Mouse (Mus musculus) urinary bladder, postnatal 25 days (tissue): ENCODE results near the gene Steap2.
A peak's percentile ranks its signal among the peaks of the same experiment; 100 is the strongest.

ENCODE experiments used
- DNase-seq: peaks from one replicate; pipeline ENCODE4 v3.0.0; 2022; ENCODE audit warnings: low spot score

Gene Steap2

DNA sequence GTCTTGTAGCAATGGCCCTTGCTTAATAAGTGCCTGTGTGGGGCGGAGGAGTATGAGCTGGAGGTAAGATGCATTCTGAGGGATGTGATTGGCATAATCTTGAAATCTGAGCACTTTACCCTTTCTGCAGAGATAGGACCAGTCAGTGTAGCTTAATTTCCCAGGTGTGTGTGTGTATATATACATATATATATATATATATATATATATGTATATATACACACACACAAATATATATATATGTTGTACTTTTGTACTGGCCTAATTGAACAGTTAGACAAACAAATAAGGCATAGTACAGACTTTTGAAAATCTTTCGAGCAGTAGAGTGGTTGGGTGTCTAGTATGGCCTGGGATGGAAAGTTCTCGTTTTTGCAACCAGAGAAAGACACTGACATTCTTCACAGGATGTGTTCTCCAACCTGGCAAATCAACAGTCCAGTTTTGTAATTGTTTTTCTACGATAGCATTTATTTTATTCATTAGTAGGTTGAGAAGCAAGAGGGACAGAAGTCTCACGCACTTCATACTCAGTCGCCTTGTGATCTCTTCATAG lies 29.9 kb downstream of the Steap2 start:
- no peak for DNase-seq

DNA sequence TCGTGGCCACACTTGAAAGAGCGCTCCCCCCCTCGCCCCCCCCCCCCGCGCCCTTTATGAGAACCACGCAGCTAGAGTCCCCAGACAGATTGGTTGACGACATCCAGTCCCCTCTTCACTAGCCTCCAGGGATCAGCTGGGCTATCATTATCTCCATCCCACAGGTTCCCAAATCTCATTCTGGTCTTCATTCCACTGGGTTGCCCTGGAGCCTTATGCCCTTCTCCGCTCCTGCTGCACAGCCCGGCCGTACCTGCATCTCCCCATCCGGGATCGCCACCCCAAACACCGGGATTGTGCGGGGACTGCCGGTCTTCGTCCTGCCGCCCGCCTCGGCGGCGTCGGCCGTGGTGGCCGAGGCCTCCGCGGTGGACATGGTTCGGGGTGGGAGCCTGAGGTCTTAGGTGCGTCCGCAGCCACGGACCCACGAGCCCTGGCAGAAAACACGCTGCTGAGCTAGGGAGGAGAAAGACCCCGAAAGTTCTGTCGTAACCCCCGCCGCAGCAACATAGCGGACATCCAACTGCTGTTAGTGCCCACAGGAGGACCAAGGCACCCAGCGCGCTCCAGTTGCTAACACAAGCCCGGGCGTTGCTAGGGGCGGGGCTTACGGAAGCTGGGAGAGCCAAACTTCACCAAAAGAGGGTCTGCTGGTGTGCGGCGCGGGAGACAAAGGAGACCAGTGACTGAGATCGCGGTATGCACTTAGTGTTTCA lies 30.6 kb downstream of the Steap2 start, which contains the start of gene Cfap69:
TSS of gene Cfap69 (minus strand) at position 585 of the 716 bp plus-strand sequence.
- peak; percentile 60 for DNase-seq

DNA sequence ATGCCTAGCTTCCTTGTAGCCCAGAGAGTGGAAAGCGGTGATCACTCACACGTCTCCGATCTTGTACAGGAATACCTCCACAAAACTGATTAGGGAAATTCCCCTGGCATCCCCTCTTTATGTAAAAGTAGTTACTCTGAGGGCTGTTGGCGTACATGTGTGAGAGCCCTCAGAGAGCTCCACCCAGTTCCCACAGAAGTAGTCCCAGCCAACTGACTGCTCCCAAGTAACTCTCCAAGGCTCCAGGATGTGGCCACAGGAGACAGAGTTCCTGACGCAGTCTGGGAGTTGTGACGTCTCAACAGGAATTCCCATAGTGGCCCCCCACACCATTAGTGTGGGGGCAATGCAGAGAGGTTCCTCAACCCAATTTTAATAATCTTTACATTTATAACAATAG lies 31.3 kb downstream of the Steap2 start:
- DNase-seq: no peak

DNA sequence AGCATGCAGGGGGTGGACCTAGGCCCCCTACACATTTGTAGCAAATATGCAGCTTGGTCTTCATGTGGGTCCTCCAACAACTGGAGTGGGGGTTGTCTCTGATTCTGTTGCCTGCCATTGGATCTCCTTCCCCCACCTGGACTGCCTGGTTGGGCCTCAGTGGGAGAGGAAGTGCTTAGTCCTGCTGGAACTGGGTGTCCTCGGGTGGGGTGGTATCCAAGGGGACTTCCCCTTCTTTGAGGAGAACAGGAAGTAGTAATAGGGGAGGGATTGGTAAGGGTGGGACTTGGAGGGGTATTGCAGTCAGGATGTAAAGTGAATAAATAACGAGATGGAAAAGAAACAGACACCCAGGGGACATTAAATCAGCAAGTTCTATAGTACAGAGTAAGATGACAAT lies 35.7 kb downstream of the Steap2 start:
- no peak for DNase-seq

DNA sequence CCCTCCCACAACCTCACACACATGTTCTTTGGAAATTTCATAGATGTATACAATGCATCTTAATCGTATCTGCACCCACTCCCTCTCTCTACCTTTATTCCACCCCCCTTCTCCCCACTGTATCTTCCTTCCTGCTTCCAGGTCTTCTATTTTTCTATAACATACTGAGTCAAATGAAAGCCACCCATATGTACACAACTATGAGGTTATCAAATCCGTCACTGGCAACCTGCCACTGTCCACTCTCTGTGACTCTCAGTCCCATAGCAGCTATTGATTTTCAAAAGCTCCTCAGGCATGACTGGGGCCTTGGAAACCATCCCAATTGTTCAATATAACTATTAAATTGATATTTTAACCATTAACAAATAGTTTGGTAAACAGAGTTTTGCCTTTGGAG lies 36.4 kb downstream of the Steap2 start:
- DNase-seq: no peak

DNA sequence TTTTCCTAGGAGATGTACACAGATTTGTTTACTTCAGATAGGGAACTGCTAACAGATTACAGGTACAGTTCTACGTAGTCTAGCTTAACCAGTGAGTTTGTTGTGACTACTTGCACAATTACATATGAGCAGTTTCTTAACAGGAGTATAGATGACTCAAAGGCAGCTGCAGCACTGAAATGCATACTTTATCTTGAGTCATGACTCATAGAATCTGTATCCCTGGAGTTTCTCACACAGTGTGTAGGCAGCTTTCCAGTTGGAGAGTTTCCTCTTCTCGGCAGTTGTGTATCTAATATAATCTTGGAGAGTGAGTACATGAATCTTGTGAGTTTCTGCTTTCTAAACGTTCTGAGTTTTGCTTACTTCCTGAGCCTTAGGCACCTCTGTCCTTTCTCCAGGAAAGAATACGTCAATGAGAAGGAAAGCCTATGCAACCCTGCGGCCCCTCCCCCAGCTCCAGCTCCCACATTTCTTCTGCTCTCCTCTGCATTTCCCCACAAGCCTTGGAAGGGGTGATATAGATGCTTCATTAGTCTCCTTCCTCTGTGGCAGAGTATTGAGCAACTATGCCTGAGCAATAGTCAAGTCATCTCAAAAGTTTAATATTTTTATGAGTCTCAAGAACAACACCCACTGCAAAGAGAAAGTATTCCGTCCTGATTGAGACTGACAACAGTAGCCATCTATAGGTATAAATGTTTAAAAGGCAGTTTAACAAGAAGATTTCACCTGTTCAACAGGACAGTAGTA lies 45.4 kb downstream of the Steap2 start:
- DNase-seq: no peak

DNA sequence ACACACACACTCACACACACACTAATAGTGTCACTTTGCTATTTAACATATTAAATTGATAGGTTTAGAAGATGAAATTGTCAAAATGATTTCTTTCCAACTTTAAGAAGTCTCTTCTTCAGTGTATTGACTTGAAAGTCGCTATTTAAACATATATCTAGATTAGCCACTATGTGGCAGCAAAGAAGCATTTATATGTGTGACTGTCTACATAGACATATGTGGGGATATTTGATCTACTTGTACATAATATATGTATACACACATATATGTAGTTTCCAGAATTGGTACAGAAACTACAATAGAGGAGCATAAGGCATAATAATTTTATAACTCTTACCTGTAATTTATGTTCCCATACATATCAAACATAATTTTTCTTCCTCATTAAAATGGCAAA lies 48.2 kb downstream of the Steap2 start:
- no peak for DNase-seq

DNA sequence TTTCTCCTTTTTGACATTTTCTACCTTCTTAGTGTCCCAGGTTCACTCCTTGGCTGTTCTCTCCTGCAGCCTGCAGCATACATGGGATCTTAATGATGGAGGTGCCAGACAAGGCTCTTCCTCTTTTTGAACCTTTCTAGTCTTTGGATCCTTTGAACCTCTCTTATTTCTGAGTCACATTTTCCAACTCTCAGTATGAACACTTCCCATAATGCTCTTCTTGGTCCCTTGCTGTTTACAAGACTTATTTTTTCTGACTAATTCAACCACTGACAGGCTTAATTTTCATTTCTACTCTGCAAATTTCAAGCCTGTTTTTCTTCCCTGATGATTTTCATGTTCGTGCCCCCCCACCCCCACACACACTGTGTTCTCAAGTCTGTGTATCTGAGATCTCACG lies 55.9 kb downstream of the Steap2 start:
- DNase-seq: no peak

DNA sequence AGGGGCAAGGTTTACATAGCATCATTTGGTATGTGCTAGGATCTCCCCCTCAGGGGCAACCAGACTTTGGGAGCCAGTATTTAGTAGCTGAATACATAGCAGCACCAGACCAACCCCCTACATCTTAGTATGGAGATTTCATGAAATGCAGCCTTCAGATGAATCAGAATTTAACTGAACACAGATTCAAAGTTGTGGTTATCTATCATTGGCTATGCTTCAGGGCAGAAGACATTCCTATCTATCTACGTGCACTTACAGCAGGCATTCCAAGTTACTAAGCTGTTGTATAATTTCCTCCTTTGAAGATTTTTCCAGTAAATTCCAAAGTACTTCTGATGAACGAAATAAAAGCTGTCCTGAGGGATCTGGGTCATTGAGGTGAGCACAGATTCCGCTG lies 68.9 kb downstream of the Steap2 start:
- DNase-seq: no peak

DNA sequence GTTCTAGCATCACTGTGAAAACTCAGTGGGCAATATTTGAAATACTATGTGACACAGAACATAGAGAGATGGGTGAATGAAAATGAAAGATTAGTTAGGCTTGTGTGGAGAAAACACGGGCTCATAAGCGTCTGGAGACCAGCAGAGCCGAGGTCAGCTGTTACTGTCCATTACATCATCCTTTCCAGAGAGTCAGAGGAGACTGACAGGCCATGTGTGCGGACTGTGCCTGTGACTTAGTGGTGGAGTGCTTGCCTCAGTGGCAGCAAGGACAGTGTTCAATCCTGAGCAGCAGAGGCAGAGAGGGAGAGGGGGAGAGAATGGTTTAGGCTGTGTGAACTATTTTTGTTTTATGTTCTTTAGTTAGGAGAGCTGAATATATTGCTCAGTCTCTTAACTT lies 76.0 kb downstream of the Steap2 start:
- DNase-seq: no peak
